Mouse (Mus musculus) stomach, postnatal 0 days (tissue): ENCODE measurements around the gene Colq. TPM values are rescaled to one million over a fixed set of nuclear protein-coding genes. Genes with fewer than 3 reads are reported as not detected.

Source experiments
- ATAC-seq: fragments of 200-750 bp; cut with Nextera tagmentation; 2 replicates; pipeline ENCODE4 v1.8.0; 2017; ENCODE audit not compliant: low FRiP score, low TSS enrichment
- DNase-seq: peaks from one replicate; pipeline ENCODE4 v3.0.0-alpha.2; 2016; ENCODE audit warnings: low spot score
- H3K27ac ChIP-seq: fragments of 300-500 bp; sonication (generic); replicated peaks from 2 replicates; pipeline ENCODE4 v1.5.1; 2014; ENCODE audit warnings: mild to moderate bottlenecking, control low read depth
- H3K27me3 ChIP-seq: fragments of 300-500 bp; sonication (generic); 2 replicates; pipeline ENCODE4 v1.6.1; 2014; ENCODE audit warnings: low read length; ENCODE audit not compliant: control insufficient read depth, insufficient read depth
- H3K36me3 ChIP-seq: fragments of 300-500 bp; sonication (generic); 2 replicates; pipeline ENCODE4 v1.6.1; 2014; ENCODE audit warnings: low read length, mixed read lengths; ENCODE audit not compliant: control insufficient read depth, insufficient read depth
- H3K4me1 ChIP-seq: fragments of 300-500 bp; sonication (generic); replicated peaks from 2 replicates; pipeline ENCODE4 v1.6.1; 2014; ENCODE audit warnings: antibody characterized with exemption; ENCODE audit not compliant: control insufficient read depth, insufficient read depth
- H3K4me2 ChIP-seq: fragments of 300-500 bp; sonication (generic); replicated peaks from 2 replicates; pipeline ENCODE4 v1.6.1; 2014; ENCODE audit warnings: low read depth, mild to moderate bottlenecking, control low read depth, moderate library complexity
- H3K4me3 ChIP-seq: fragments of 300-500 bp; sonication (generic); 2 replicates; pipeline ENCODE4 v1.5.1; 2014; ENCODE audit warnings: low read depth, low read length, control low read depth
- H3K9ac ChIP-seq: fragments of 300-500 bp; sonication (generic); 2 replicates; pipeline ENCODE4 v1.6.1; 2014; ENCODE audit warnings: mild to moderate bottlenecking, low read length, control low read depth, mixed read lengths
- H3K9me3 ChIP-seq: fragments of 300-500 bp; sonication (generic); 2 replicates; pipeline ENCODE4 v1.6.1; 2016; ENCODE audit warnings: low read length; ENCODE audit not compliant: control insufficient read depth
- CTCF ChIP-seq: IDR thresholded peaks from 2 replicates; pipeline ENCODE4 v1.5.1; 2016; ENCODE audit warnings: antibody characterized with exemption, low read depth, mild to moderate bottlenecking, moderate library complexity
- EP300 ChIP-seq: optimal IDR thresholded peaks from 2 replicates; pipeline ENCODE3; 2016; ENCODE audit warnings: antibody characterized with exemption
- WGBS: fragments of 180-500 bp; shearing (Covaris S2); extraction: QIAGEN DNeasy Blood & Tissue Kit; methylation state at CpG from one replicate; pipeline ENCODE4 v1.1.7; 2014; 5-methylcytosine and 5-hydroxymethylcytosine counted together
- polyA plus RNA-seq: library from polyadenylated mRNA; unstranded; fragments of >200 nt; fragmentation: Nextera tagmentation; extraction: Ambion mirVana; gene quantifications from 2 replicates; pipeline ENCODE4 v1.2.1, GENCODE M21; 2015

The Colq gene
- polyA plus RNA-seq, 1 experiment from 2014 or later = 0.91 TPM

- Histone ChIP-seq H3K9ac (no peak overlapping the region), H3K4me3 (no peak overlapping the region), H3K27me3 (no peaks in the 10 kb centered on the region), H3K9me3 (no peaks in the 10 kb centered on the region), H3K4me2 (no peak overlapping the region), H3K4me1 (no peaks in the 10 kb centered on the region), H3K36me3 (peaks cover 30% of the 10 kb centered on the region), H3K27ac (no peak overlapping the region)
- ATAC-seq (no peak), DNase-seq (no peak)
- 91% methylated on average over 2 of the region's 2 CpGs for WGBS
- TF ChIP-seq CTCF (no peak), EP300 (no peak)
These were observed 81.2 kb downstream of the Colq start for GRCm38 (mm10) chr14:31509911-31510310.

DNA sequence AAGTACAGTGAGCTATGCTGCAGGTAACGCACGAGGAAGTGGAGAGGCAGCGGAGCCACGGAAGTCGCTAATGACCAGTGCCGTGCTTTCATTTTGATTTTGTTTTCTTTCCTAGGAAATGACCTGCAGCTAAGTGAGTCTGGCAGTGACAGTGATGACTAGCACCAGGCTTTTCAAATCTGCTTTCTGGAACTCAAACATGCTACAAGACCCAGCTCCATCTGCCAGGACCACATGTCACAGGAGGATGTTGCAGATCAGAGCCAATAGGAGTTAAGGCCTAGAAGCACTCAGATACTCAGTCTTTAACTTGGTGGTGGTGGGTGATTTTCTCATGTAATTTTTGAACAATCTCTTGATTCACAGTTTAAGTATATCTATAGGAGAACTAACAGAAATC is 84.7 kb downstream of the Colq start:
- no peak for DNase-seq
- peaks cover 48% of the 10 kb centered on the region for H3K36me3 ChIP-seq
- H3K4me2 ChIP-seq = no peak overlapping the region
- H3K9ac ChIP-seq = no peak overlapping the region
- WGBS = 94% methylated on average over 6 of the region's 6 CpGs
- H3K4me1 ChIP-seq = no peaks in the 10 kb centered on the region
- H3K27ac ChIP-seq = no peak overlapping the region
- H3K9me3 ChIP-seq = no peaks in the 10 kb centered on the region
- ATAC-seq = no peak
- H3K4me3 ChIP-seq = no peak overlapping the region
- no peak for TF ChIP-seq CTCF
- no peak for TF ChIP-seq EP300
- H3K27me3 ChIP-seq = no peaks in the 10 kb centered on the region

DNA sequence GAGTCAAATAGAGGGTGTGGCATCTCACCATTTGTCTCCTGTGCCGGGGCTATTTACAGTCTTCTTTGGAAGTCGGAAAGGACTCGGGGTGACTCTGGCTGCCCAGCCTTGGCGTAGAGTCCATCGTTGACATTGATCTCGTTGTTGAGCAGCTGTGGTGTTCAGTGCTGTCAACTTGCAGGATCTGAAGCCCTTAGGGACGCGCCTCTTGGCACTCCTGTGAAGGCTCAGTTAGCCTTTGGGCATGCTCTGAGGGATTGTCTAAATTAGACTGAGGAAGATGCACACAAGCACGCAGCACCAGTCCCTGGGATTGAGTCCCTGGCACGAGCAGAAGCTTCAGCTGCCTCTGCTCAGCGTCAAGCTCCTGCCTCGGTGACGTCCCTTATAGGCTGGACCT is 87.7 kb downstream of the Colq start:
- Histone ChIP-seq H3K9ac (no peak overlapping the region), H3K36me3 (peaks cover 43% of the 10 kb centered on the region), H3K4me1 (no peaks in the 10 kb centered on the region), H3K27me3 (no peaks in the 10 kb centered on the region), H3K4me3 (no peak overlapping the region), H3K9me3 (no peaks in the 10 kb centered on the region), H3K27ac (no peak overlapping the region), H3K4me2 (no peak overlapping the region)
- 74% methylated on average over 13 of the region's 13 CpGs for WGBS
- no peak for TF ChIP-seq CTCF
- no peak for TF ChIP-seq EP300
- no peak; the same call in 1 of the 2 replicates for ATAC-seq
- no peak for DNase-seq

DNA sequence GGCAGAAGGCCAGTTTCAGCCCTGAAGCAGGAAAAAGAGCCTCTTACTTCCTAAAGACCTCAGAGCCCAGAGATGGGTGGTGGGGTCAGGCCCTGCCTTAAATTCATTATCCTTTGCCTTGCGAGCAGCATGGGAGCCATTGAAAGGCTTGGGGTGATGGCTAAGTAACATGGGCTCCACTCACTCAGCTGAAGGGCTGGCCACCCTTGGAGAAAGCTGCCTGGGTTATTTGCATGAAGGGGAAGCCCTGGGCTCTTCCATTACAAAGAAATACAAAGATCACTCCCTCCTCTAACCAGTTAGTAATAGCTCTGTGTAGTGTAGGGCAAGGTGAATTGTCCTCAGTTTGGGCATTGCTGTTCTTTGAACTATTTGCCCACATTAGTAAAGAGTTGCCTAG is 91.6 kb downstream of the Colq start:
- WGBS = 90% methylated on average over 1 of the region's 1 CpGs
- peaks cover 20% of the 10 kb centered on the region for H3K36me3 ChIP-seq
- TF ChIP-seq EP300 (no peak), CTCF (no peak)
- peaks cover 7% of the 10 kb centered on the region; the same call in 1 of the 2 replicates for H3K4me1 ChIP-seq
- H3K27ac ChIP-seq = no peak overlapping the region
- no peak for DNase-seq
- H3K4me2 ChIP-seq = no peak overlapping the region
- no peaks in the 10 kb centered on the region for H3K9me3 ChIP-seq
- no peak overlapping the region for H3K9ac ChIP-seq
- no peak overlapping the region for H3K4me3 ChIP-seq
- H3K27me3 ChIP-seq = no peaks in the 10 kb centered on the region
- ATAC-seq = no peak

- H3K9ac ChIP-seq = peak overlapping the region; percentile 93; the same call in 1 of the 2 replicates
- ATAC-seq (peak; percentile 51; the same call in 1 of the 2 replicates), DNase-seq (peak; percentile 27)
- TF ChIP-seq EP300 = no peak
- no peak for TF ChIP-seq CTCF
- H3K4me2 ChIP-seq = peak overlapping the region; percentile 86
- 24% methylated on average over 7 of the region's 7 CpGs for WGBS
- H3K36me3 ChIP-seq = peaks cover 4% of the 10 kb centered on the region; the same call in 1 of the 2 replicates
- no peaks in the 10 kb centered on the region for H3K9me3 ChIP-seq
- no peak overlapping the region for H3K27ac ChIP-seq
- peak overlapping the region; percentile 86 for H3K4me3 ChIP-seq
- peaks cover 7% of the 10 kb centered on the region; the same call in 1 of the 2 replicates for H3K4me1 ChIP-seq
- no peaks in the 10 kb centered on the region for H3K27me3 ChIP-seq
These were observed 94.9 kb downstream of the Colq start for GRCm38 (mm10) chr14:31496241-31496646.

DNA sequence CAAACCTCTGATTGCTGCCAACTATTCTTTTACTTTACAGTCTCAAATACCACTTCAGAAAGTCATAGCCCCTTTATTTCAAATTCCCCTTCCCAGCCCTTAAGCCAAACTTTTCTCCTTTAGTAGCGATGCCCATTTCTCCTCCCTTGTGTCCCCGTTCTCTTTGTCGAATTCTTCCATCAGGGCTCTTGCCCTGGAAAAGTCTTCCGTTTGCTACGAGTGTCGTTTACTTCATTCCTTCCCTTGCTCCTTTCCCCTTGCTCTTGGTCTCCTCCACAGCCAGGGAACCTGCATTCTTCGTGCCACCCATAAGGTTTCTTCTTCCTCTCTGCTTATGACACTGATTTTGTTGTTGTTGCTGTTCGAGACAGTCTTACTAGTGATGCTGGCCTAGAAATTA is 95.6 kb downstream of the Colq start:
- peaks cover 7% of the 10 kb centered on the region; the same call in 1 of the 2 replicates for H3K4me1 ChIP-seq
- H3K9ac ChIP-seq = peak overlapping the region; percentile 93
- no peaks in the 10 kb centered on the region for H3K9me3 ChIP-seq
- DNase-seq (no peak), ATAC-seq (no peak)
- WGBS = 1% methylated on average over 8 of the region's 8 CpGs
- no peaks in the 10 kb centered on the region for H3K27me3 ChIP-seq
- TF ChIP-seq CTCF (no peak), EP300 (no peak)
- peak overlapping the region; percentile 86 for H3K4me3 ChIP-seq
- H3K4me2 ChIP-seq = peak overlapping the region; percentile 86
- peak overlapping the region; percentile 93 for H3K27ac ChIP-seq
- peaks cover 4% of the 10 kb centered on the region; the same call in 1 of the 2 replicates for H3K36me3 ChIP-seq
